Mouse (Mus musculus) left cerebral cortex, adult 11 months (tissue): ENCODE results near the gene Odaph.

Experiments used
- DNase-seq: peaks from one replicate; pipeline ENCODE4 v3.0.0; 2022; ENCODE audit warnings: low spot score

Gene Odaph

DNA sequence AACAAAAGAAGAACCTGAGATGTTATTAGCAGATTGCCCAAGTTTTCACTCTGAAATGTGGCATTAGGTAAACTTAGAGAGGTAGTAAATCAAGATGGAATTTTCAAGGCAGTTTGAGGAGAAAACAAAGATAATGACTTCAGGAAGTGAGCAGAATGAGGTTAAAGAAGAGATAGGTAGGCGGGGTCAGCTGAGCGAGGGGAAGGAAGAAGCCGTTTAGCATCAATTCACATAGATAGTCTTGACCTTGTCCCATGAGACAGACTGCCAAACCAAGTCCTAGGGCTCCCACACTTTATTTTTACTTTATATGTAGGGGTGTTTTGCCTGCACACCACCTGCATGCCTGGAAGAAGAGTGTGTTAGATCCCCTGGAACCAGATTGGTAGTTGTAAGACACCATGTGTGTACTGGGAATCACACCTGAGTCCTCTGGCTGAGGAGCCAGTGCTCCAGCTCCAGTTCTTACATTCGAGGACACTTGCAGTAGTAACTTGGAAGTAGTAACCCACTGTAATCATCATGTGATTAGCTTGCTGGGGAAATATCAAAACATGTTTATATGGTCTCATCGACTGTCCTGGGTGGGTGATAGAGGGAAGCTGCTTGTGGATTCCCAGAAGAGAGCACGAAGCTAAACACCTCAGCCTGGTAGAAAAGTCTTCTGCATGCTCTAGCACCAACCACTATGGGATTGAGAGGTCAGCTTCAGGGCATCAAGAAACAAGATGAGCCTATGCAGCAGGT lies 4.1 kb downstream of the Odaph start:
- no peak for DNase-seq

- no peak for DNase-seq
Measured at GRCm38 (mm10) chr5:91993061-91993460, 5.8 kb downstream of the Odaph start.

GRCm38 (mm10) chr5:91994546-91994945 lies 7.3 kb downstream of the Odaph start:
- DNase-seq, result peak; percentile 36

GRCm38 (mm10) chr5:92000770-92001169 lies 13.5 kb downstream of the Odaph start:
- DNase-seq, result no peak

DNA sequence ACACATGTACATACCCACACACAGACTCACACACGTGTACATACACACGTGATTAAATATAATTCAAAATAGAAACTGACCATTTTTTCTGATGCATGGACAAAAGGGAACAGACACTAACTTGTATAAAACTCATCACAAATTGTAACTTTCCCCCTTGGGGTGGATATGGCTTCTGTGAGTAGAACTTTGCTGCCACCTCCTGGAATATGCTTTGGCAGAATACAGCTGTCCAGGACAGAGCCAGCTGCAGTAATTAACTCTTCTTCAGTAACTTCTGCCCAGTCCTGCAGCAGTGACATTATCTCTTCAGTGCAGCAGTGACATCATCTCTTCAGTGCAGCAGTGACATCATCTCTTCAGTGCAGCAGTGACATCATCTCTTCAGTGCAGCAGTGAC lies 15.7 kb downstream of the Odaph start:
- no peak for DNase-seq

GRCm38 (mm10) chr5:92009827-92010226 lies 22.6 kb downstream of the Odaph start:
- DNase-seq, result no peak

GRCm38 (mm10) chr5:92011756-92012155 lies 24.5 kb downstream of the Odaph start:
- no peak for DNase-seq

DNA sequence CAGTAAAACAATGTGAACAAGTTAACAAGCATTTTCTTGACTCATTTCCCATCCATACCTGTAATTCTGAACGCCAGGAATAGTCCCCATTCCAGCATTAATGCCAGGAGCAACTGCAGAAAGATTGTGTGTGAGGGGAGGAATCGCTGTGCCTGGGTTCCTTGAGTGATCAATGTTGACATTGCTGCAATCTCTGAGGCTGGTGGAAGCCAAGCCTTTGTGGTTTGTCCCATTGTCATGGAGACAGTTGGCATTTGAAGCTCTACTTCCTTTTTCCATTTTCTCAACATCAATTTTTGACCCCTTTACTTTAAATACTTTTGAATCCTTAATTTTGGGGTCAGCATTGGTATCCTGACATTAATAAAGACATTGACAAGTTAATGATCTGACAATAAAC lies 32.7 kb downstream of the Odaph start:
- no peak for DNase-seq

DNA sequence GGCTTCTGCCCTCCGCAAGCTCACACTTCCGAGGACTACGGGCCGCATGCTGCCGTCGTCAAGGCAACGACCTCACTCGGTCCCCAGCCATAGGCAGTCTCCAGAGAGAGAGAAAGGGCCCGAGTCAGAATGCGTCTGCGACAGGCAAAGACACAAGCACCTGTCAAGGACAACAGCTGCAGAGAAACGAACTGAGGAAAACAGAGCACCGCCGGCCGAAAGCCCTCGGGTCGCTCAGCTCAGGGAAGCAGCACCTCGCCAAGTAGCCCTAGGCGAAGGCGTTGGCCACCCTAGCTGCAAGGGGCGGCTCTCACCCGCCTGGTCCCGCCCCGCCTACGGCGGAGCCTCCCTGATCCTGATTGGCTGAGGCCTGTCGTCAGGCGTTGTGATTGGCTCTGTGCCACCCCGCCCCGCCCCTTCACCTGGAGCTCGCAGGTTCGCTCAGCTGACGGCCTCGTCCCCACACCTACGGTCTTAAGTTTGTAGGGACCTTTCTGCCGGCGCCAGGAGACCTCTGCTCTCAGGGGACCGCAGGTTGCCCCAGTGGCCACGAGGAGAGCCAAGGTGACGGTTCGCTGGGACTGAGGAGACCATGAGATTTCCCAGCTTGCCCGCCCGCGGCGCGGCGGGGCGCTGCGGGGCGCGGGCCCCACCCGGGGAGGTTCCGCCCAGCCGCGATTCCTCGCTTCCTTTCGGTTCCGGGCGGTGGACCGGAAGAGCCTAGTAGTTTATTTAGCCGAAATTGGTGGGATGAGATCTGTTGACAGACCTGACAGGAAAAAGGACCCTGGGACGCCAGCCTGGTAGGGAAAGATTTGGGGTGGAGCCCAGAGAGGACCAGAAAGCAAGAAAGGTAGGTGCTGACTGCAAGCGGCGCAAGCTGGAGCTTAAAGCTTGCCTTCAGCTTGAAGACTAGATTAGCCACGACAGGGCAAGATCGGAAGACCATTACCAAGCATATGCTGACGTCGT lies 55.4 kb downstream of the Odaph start:
- DNase-seq, result peak; percentile 89

DNA sequence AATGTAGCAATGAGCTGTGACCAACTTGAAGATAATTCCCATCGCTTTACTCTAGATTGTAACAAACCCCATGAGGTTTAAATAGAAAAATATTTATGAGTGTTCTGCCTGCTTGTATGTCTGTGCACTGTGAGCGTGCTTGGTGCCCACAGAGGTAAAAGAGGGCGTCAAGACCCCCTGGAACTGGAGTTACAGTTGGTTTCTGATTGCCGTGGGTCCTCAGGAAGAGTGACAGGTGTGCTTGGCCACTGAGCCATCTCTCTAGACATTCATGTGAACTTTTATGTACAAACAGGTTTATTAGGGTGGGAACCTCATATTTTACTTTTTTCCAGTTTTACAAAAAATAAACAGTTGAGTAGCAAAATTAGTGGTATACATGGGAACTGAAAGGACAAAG lies 56.5 kb downstream of the Odaph start, which contains the start of gene Cdkl2:
TSS of gene Cdkl2 (minus strand) at position 101 of the 400 bp plus-strand sequence.
- no peak for DNase-seq
